Mouse (Mus musculus): ENCODE data around the gene Snupn. TPM values are rescaled to one million over a fixed set of nuclear protein-coding genes. Genes with fewer than 3 reads are reported as not detected.
"Not testable (repeated sequence)": the region's sequence is repeated elsewhere in the genome, so short reads cannot be mapped to it uniquely, and the experiment has no call there.

The Snupn gene
- polyA plus RNA-seq, 1 experiment: 17.6 TPM

DNA sequence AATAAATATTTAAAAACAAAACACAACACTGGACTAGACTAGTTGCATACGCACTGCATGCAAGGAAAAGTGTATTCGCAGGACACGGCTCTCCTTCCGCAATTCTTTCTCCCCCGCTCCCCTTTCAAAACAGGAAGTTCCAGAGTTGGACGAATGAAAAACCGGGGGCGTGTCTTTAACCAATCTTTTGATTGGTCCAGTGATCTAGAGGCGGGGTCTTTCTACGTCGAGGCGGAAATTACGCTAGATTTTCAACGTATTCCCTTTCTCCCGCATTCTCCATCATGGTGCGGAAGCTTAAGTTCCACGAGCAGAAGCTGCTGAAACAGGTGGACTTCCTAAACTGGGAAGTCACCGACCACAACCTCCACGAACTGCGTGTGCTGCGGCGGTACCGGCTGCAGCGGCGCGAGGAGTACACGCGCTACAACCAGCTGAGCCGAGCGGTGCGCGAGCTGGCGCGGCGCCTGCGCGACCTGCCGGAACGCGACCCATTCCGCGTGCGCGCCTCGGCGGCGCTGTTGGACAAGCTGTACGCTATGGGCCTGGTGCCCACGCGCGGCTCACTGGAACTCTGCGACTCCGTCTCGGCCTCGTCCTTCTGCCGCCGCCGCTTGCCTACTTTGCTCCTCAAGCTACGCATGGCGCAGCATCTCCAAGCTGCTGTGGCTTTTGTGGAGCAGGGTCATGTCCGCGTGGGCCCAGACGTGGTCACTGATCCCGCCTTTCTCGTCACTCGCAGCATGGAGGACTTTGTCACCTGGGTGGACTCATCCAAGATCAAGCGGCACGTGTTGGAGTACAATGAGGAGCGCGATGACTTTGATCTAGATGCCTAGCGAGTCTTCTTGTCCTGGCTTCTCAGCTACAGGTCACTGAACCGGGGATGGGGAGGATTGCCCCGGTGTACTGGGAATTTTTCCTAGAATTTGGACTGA, 13.2 kb upstream of the Snupn start, which contains the start of gene Imp3:
Gene Imp3, plus strand, starts transcription at position 253 of the 938 bp plus-strand sequence.
- Histone ChIP-seq H3K4me1 (ENCODE audit: control insufficient read depth, insufficient read depth, low read length) (peaks cover 3% of the 10 kb centered on the region; the same call in 1 of the 2 replicates), H3K4me3 (replicated peaks; ENCODE audit: insufficient read depth, low read depth, low read length) (peak within 1 kb of the TSS; percentile 86), H3K27ac (ENCODE audit: insufficient read depth, low read length) (peak within 1 kb of the TSS; percentile 53), H3K27me3 (ENCODE audit: control insufficient read depth, insufficient read depth, low read length) (no peaks in the 10 kb centered on the region)
- WGBS: under 1% methylated on average over 73 of the region's 73 CpGs
- TF ChIP-seq POLR2A (IDR thresholded peaks at IDR 0.05; ENCODE audit: borderline replicate concordance, insufficient read depth, low read length): peak; percentile 90
- TF ChIP-seq CTCF (IDR thresholded peaks at IDR 0.05; ENCODE audit: borderline replicate concordance, insufficient read depth, low read depth, low read length): 0 out of 2 replicates have a peak, but pooled peaks have one; percentile 4
- DNase-seq: peak; percentile 92 to 94

DNA sequence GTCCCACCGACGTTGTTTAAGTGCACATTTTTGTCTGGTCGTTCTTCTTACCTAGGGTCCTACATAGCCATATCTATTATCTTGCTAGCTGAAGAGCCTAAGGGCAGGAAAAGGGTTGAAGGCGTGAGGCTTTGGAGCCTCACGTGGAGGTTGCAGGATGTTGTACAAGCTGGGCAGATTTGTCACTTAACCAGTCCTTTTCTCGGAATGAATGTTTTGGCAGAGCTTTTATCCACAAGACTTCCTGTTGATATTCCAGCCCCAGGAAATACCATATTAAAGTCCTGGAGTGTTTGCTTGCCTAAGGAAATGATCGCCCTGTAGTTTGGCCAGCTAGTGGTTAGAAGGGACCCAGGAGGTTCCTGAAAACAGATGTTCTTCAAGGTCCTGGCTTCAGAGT, 12.3 kb upstream of the Snupn start:
- peak overlapping the region; percentile 86 for H3K4me3 ChIP-seq (replicated peaks; ENCODE audit: insufficient read depth, low read depth, low read length)
- H3K27me3 ChIP-seq (ENCODE audit: control insufficient read depth, insufficient read depth, low read length): no peaks in the 10 kb centered on the region
- TF ChIP-seq CTCF (IDR thresholded peaks at IDR 0.05; ENCODE audit: borderline replicate concordance, insufficient read depth, low read depth, low read length) (no peak), POLR2A (IDR thresholded peaks at IDR 0.05; ENCODE audit: borderline replicate concordance, insufficient read depth, low read length) (no peak)
- 0% methylated on average over 7 of the region's 7 CpGs for WGBS
- no peak overlapping the region for H3K27ac ChIP-seq (ENCODE audit: insufficient read depth, low read length)
- peaks cover 3% of the 10 kb centered on the region; the same call in 1 of the 2 replicates for H3K4me1 ChIP-seq (ENCODE audit: control insufficient read depth, insufficient read depth, low read length)
- no peak for DNase-seq

DNA sequence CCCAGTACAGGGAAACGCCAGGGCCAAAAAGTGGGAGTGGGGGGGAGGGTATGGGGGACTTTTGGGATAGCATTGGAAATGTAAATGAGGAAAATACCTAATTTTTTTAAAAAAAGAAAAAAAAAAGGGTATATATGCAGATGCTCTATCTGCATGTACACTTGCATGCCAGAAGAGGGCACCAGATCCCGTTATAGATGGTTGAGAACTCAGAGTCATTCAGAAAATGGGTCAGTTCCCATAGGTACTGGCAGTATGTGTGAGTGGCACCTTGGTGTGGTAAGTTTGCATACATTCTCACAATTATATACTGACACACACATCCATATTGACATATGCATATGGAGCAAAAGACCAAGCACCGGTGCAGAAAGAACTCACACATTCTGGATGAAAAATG, 3.2 kb upstream of the Snupn start:
- WGBS: 23% methylated on average over 3 of the region's 3 CpGs
- H3K27ac ChIP-seq (ENCODE audit: insufficient read depth, low read length); H3K27me3 ChIP-seq (ENCODE audit: control insufficient read depth, insufficient read depth, low read length); H3K4me1 ChIP-seq (ENCODE audit: control insufficient read depth, insufficient read depth, low read length); H3K4me3 ChIP-seq (replicated peaks; ENCODE audit: insufficient read depth, low read depth, low read length): not testable (repeated sequence)
- peak in 1 of 2 experiments; percentile 59 for DNase-seq
- TF ChIP-seq CTCF (IDR thresholded peaks at IDR 0.05; ENCODE audit: borderline replicate concordance, insufficient read depth, low read depth, low read length): peak; percentile 40; the same call in 1 of the 2 replicates

GRCm38 (mm10) chr9:56948699-56949098, 2.0 kb upstream of the Snupn start:
- WGBS: 95% methylated on average over 5 of the region's 5 CpGs
- DNase-seq; H3K27me3 ChIP-seq (ENCODE audit: control insufficient read depth, insufficient read depth, low read length); H3K4me1 ChIP-seq (ENCODE audit: control insufficient read depth, insufficient read depth, low read length); H3K27ac ChIP-seq (ENCODE audit: insufficient read depth, low read length); H3K4me3 ChIP-seq (replicated peaks; ENCODE audit: insufficient read depth, low read depth, low read length): not testable (repeated sequence)

GRCm38 (mm10) chr9:56949767-56950166, 911 bp upstream of the Snupn start:
- H3K27me3 ChIP-seq (ENCODE audit: control insufficient read depth, insufficient read depth, low read length): no peaks in the 10 kb centered on the region
- TF ChIP-seq POLR2A (IDR thresholded peaks at IDR 0.05; ENCODE audit: borderline replicate concordance, insufficient read depth, low read length) (no peak), CTCF (IDR thresholded peaks at IDR 0.05; ENCODE audit: borderline replicate concordance, insufficient read depth, low read depth, low read length) (no peak)
- peaks cover 5% of the 10 kb centered on the region; the same call in 1 of the 2 replicates for H3K4me1 ChIP-seq (ENCODE audit: control insufficient read depth, insufficient read depth, low read length)
- no peak overlapping the region for H3K4me3 ChIP-seq (replicated peaks; ENCODE audit: insufficient read depth, low read depth, low read length)
- no peak for DNase-seq
- 25% methylated on average over 13 of the region's 13 CpGs for WGBS
- H3K27ac ChIP-seq (ENCODE audit: insufficient read depth, low read length): no peak overlapping the region

DNA sequence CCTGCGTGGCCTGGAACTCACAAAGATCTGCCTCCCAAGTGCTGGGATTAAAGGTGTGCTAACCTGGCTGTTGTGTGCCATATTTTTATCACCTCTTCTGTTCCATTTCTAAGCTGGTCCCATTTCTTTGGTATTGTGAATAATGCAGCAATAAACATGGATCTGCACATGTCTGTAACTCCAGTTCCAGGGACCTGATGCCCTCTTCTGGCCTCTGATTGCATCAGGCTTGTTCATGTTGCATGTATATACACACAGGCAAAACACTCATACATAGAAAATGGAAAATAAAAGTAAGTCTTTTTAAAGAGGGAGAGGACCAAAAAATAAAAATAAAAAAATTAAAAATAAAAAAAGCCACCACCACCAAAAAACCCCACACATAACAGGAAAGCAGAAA, 2.9 kb downstream of the Snupn start:
- no peak overlapping the region for H3K4me3 ChIP-seq (replicated peaks; ENCODE audit: insufficient read depth, low read depth, low read length)
- no peaks in the 10 kb centered on the region for H3K27me3 ChIP-seq (ENCODE audit: control insufficient read depth, insufficient read depth, low read length)
- H3K4me1 ChIP-seq (ENCODE audit: control insufficient read depth, insufficient read depth, low read length): peaks cover 5% of the 10 kb centered on the region; the same call in 1 of the 2 replicates
- no peak for DNase-seq
- no peak for TF ChIP-seq POLR2A (IDR thresholded peaks at IDR 0.05; ENCODE audit: borderline replicate concordance, insufficient read depth, low read length)
- no peak for TF ChIP-seq CTCF (IDR thresholded peaks at IDR 0.05; ENCODE audit: borderline replicate concordance, insufficient read depth, low read depth, low read length)
- 96% methylated on average over 1 of the region's 1 CpGs for WGBS
- H3K27ac ChIP-seq (ENCODE audit: insufficient read depth, low read length): no peak overlapping the region

DNA sequence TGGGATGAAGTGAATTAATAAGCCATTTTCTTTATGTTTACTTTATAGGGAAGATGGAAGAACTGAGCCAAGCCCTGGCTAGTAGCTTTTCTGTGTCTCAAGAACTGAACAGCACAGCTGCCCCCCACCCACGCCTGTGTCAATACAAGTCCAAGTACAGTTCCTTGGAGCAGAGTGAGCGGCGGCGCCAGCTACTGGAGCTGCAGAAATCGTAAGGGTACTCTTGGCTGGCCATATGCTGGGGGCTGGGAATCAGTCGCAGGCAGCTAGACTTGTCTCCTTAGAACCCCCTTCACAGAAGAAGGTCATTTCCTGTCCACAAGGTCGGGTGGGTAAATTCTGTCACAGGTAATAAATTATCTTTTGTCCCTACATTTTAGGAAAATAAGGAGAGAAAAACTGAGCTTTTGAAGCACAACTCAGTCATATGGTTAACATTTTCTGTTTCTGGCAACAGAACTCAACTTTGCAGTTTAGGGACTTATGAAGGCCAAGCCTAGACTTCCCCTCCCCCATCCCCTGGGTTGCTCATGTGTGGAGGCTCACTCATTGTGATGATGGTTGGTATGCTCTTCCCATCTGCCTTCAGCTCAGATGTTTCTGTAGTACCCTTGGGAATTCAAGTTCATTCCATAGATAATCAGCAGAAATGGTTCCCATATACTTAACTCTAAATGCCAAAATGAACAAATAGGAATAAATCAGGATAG, 6.4 kb downstream of the Snupn start:
- Histone ChIP-seq H3K27ac (ENCODE audit: insufficient read depth, low read length) (no peak overlapping the region), H3K4me3 (replicated peaks; ENCODE audit: insufficient read depth, low read depth, low read length) (no peak overlapping the region), H3K27me3 (ENCODE audit: control insufficient read depth, insufficient read depth, low read length) (no peaks in the 10 kb centered on the region), H3K4me1 (ENCODE audit: control insufficient read depth, insufficient read depth, low read length) (no peaks in the 10 kb centered on the region)
- WGBS: 80% methylated on average over 7 of the region's 7 CpGs
- DNase-seq: no peak
- TF ChIP-seq CTCF (IDR thresholded peaks at IDR 0.05; ENCODE audit: borderline replicate concordance, insufficient read depth, low read depth, low read length) (no peak), POLR2A (IDR thresholded peaks at IDR 0.05; ENCODE audit: borderline replicate concordance, insufficient read depth, low read length) (no peak)

All from cerebellum, adult 2 months (tissue).